Mouse (Mus musculus) stomach, embryonic 16.5 days (tissue): ENCODE results near the gene Bhlha15. TPM values are rescaled to one million over a fixed set of nuclear protein-coding genes. Genes with fewer than 3 reads are reported as not detected.

ENCODE experiments used
- ATAC-seq: fragments of 200-750 bp; cut with Nextera tagmentation; 2 replicates; pipeline ENCODE4 v1.8.0; 2017; ENCODE audit warnings: moderate number of reproducible peaks, moderate TSS enrichment; ENCODE audit not compliant: insufficient read depth, low FRiP score
- H3K27ac ChIP-seq: fragments of 300-500 bp; sonication (generic); 2 replicates; pipeline ENCODE4 v1.5.1; 2014; ENCODE audit warnings: low read length
- H3K27me3 ChIP-seq: fragments of 300-500 bp; sonication (generic); 2 replicates; pipeline ENCODE4 v1.6.1; 2014; ENCODE audit warnings: low read length, control low read depth, mixed read lengths; ENCODE audit not compliant: control insufficient read depth, insufficient read depth
- H3K36me3 ChIP-seq: fragments of 300-500 bp; sonication (generic); 2 replicates; pipeline ENCODE4 v1.6.1; 2014; ENCODE audit warnings: low read length; ENCODE audit not compliant: control insufficient read depth, insufficient read depth
- H3K4me1 ChIP-seq: fragments of 300-500 bp; sonication (generic); 2 replicates; pipeline ENCODE4 v1.6.1; 2014; ENCODE audit warnings: low read length, control low read depth, mixed read lengths; ENCODE audit not compliant: control insufficient read depth, insufficient read depth
- H3K4me2 ChIP-seq: fragments of 300-500 bp; sonication (generic); 2 replicates; pipeline ENCODE4 v1.6.1; 2014; ENCODE audit warnings: low read depth, low read length, mixed read lengths
- H3K4me3 ChIP-seq: fragments of 300-500 bp; sonication (generic); replicated peaks from 2 replicates; pipeline ENCODE4 v1.5.1; 2014; ENCODE audit warnings: mild to moderate bottlenecking, low read length
- H3K9ac ChIP-seq: fragments of 300-500 bp; sonication (generic); 2 replicates; pipeline ENCODE4 v1.6.1; 2014; ENCODE audit warnings: low read length
- H3K9me3 ChIP-seq: fragments of 300-500 bp; sonication (generic); replicated peaks from 2 replicates; pipeline ENCODE4 v1.6.1; 2016; ENCODE audit warnings: low read length, control low read depth; ENCODE audit not compliant: control insufficient read depth
- WGBS: fragments of 180-500 bp; shearing (Covaris S2); extraction: QIAGEN DNeasy Blood & Tissue Kit; methylation state at CpG from one replicate; pipeline ENCODE4 v1.1.7; 2014; 5-methylcytosine and 5-hydroxymethylcytosine counted together
- polyA plus RNA-seq: library from polyadenylated mRNA; unstranded; fragments of >200 nt; fragmentation: Nextera tagmentation; extraction: Ambion mirVana; gene quantifications from 2 replicates; pipeline ENCODE4 v1.2.1, GENCODE M21; 2015

Gene Bhlha15
- polyA plus RNA-seq, 1 experiment from 2014 or later, result 21.3 TPM

GRCm38 (mm10) chr5:144219306-144219705, 29.2 kb downstream of the Bhlha15 start:
- Histone ChIP-seq H3K4me1 (peaks cover 22% of the 10 kb centered on the region), H3K9ac (no peak overlapping the region), H3K27me3 (no peaks in the 10 kb centered on the region), H3K9me3 (no peaks in the 10 kb centered on the region), H3K4me3 (no peak overlapping the region), H3K4me2 (no peak overlapping the region), H3K36me3 (no peaks in the 10 kb centered on the region), H3K27ac (no peak overlapping the region)
- 71% methylated on average over 12 of the region's 12 CpGs for WGBS
- no peak for ATAC-seq

GRCm38 (mm10) chr5:144219936-144220335, 29.9 kb downstream of the Bhlha15 start:
- WGBS, result 81% methylated on average over 5 of the region's 5 CpGs
- Histone ChIP-seq H3K36me3 (no peaks in the 10 kb centered on the region), H3K4me1 (peaks cover 24% of the 10 kb centered on the region), H3K27me3 (no peaks in the 10 kb centered on the region), H3K9ac (no peak overlapping the region), H3K27ac (no peak overlapping the region), H3K4me3 (no peak overlapping the region), H3K9me3 (no peaks in the 10 kb centered on the region), H3K4me2 (no peak overlapping the region)
- ATAC-seq, result no peak

DNA sequence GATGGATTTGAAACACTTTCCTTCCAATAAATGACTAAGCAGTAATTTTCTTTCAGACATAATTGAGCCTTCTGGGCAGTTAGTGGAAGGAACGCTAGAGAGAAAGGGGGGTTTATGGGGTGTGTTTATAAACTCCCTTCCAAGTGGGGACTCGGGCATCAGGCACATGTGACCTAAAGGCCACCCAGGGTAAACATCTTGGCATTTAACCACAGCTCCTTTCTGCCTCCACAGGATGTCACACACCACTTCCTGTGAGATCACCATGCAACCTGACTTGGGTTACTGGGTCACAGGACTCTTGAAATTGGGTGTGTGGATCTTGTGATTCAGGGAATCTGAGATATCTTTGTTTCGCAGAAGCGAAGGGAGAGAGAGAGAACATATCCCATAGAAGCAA, 31.2 kb downstream of the Bhlha15 start:
- WGBS, result 51% methylated on average over 4 of the region's 4 CpGs
- Histone ChIP-seq H3K9me3 (no peaks in the 10 kb centered on the region), H3K4me1 (peaks cover 24% of the 10 kb centered on the region), H3K27me3 (no peaks in the 10 kb centered on the region), H3K4me2 (no peak overlapping the region), H3K36me3 (no peaks in the 10 kb centered on the region), H3K9ac (no peak overlapping the region), H3K4me3 (no peak overlapping the region), H3K27ac (no peak overlapping the region)
- no peak for ATAC-seq

DNA sequence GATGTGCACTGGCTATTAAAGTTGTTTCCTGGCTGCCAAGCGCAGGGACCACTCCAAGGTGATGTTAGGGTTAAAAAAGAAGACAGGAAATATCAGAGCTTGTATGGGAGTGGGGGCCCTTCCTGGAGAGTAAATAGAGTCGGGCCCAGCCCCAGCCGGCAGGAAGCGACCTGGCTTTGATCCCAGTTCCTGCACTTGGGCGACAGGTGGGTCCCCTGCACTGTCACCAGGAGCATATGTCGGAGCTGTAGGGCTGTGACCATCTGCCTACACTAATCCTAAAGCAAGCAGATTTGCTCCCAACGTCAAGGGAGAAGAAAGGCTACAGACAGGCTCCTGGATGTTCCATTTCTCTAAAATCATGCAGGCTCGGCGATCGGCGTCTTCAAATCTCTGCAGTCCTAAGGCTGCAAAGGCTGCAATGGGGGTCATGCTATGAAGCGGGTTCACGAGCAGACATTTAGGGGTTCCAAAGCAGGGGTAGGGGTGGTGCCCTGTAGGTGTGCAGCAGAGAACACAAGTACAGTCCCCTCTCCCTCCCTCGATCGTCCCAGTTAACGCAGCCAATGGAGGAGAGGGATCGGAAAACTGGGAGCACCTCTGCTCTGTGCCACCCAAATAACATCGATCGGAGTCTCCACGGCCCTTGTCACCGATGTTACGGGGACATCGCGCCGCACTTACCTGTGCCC, 32.9 kb downstream of the Bhlha15 start:
- 2% methylated on average over 25 of the region's 25 CpGs for WGBS
- Histone ChIP-seq H3K27me3 (no peaks in the 10 kb centered on the region), H3K4me2 (peak overlapping the region; percentile 86), H3K27ac (peak overlapping the region; percentile 80), H3K9ac (peak overlapping the region; percentile 80), H3K4me1 (peaks cover 24% of the 10 kb centered on the region), H3K36me3 (no peaks in the 10 kb centered on the region), H3K9me3 (no peaks in the 10 kb centered on the region), H3K4me3 (peak overlapping the region; percentile 84)
- peak; percentile 48; the same call in 1 of the 2 replicates for ATAC-seq

DNA sequence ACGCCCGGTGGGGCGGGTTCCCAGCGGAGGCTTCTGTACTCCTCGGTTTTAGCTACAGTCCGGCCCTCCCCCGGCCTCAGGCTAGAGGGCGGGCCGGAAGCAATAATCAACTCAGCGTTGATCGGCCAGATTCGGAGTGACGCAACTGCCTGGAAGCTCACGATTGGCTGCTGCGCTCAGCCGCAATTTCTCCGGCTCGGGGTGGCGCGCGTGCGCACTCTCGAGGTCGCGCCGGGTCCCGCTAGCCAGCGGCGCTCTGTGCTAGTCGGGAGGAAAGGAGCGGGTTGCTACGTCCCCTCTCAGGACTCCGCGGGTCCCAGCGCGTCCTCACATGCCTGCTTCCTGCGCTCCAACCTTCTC, 33.4 kb downstream of the Bhlha15 start, which contains the start of gene Tecpr1:
Tecpr1 (minus strand) TSS at position 113 of the 360 bp plus-strand sequence.
- Histone ChIP-seq H3K4me2 (peak within 1 kb of the TSS; percentile 86), H3K4me3 (peak within 1 kb of the TSS; percentile 84), H3K27me3 (no peaks in the 10 kb centered on the region), H3K9ac (peak within 1 kb of the TSS; percentile 89), H3K4me1 (peaks cover 24% of the 10 kb centered on the region), H3K36me3 (no peaks in the 10 kb centered on the region), H3K9me3 (no peaks in the 10 kb centered on the region), H3K27ac (peak within 1 kb of the TSS; percentile 80)
- ATAC-seq, result peak; percentile 96
- under 1% methylated on average over 37 of the region's 37 CpGs for WGBS

DNA sequence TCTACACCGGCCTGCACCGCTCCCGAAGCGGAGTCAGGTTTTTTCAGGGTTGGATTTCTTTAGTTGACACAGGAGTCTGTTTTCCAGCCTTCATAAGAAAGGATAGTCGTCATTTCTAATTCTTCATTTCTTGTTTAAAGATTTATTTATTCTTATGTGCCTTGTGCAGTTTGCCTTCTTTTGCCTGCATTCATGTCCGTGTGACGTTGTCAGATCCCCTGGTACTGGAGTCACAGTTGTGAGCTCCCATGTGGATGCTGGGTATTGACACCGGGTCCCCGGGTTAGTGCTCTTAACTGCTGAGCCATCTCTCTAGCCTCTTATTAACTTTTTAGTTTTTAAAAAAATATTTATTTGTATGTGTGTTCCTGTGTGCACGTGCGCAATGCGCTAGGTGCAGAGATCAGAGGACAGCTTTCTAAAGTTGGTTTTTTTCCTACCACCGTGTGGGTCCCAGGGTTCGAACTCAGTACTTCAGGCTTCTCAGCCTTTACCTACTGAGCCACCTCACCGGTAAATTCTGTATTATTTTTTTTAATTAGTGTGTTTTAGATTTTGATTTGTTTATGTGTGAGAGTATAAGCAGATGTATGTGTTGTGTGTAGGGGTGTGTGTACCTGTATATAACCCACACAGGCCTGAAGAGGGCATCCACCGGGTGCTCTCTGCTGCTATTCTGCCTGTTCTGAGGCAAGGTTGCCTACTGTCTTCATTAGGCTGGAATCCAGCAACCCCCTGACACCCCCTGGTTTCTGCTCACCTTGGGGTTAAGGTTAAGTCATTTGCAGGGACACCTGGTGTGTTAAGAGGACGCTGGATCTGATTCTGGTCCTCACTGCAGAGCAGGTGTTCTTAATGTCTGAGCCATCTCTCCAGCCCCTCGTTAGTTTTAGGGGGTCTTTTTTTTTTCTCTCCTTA, 34.1 kb downstream of the Bhlha15 start:
- Histone ChIP-seq H3K4me1 (peaks cover 24% of the 10 kb centered on the region), H3K4me3 (peak overlapping the region; percentile 84), H3K4me2 (peak overlapping the region; percentile 70), H3K9me3 (no peaks in the 10 kb centered on the region), H3K36me3 (no peaks in the 10 kb centered on the region), H3K27ac (peak overlapping the region; percentile 75; the same call in 1 of the 2 replicates), H3K27me3 (no peaks in the 10 kb centered on the region), H3K9ac (peak overlapping the region; percentile 89)
- ATAC-seq, result no peak
- WGBS, result 26% methylated on average over 18 of the region's 18 CpGs

DNA sequence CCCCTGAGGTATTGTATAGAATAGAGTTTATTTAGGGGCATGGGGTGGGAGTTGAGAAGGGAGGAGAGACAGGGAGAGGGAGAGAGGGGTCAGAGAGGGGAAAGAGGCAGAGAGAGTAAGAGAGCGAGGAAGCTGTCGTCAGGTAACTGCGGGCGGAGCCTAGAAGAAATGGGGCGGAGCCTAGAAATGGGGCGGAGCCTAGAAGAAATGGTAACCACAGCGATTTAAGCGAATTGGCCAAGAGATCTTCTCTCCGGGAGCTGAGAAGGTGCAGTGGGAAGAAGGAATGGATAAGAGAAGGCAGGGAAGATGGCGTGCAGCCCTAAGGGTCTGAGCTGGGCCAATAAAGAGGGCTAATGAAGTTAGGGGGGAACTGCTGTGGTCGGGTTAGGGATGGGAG, 36.1 kb downstream of the Bhlha15 start:
- WGBS, result 35% methylated on average over 11 of the region's 11 CpGs
- no peaks in the 10 kb centered on the region for H3K9me3 ChIP-seq
- H3K36me3 ChIP-seq, result no peaks in the 10 kb centered on the region
- peaks cover 21% of the 10 kb centered on the region for H3K4me1 ChIP-seq
- no peak for ATAC-seq
- no peak overlapping the region for H3K9ac ChIP-seq
- H3K4me3 ChIP-seq, result no peak overlapping the region
- no peak overlapping the region for H3K4me2 ChIP-seq
- no peaks in the 10 kb centered on the region for H3K27me3 ChIP-seq
- H3K27ac ChIP-seq, result no peak overlapping the region

GRCm38 (mm10) chr5:144230216-144230615, 40.1 kb downstream of the Bhlha15 start:
- 83% methylated on average over 7 of the region's 7 CpGs for WGBS
- no peak overlapping the region for H3K4me3 ChIP-seq
- ATAC-seq, result no peak
- H3K9me3 ChIP-seq, result 0 out of 2 replicates have a peak, but pooled peaks cover 3% of the 10 kb centered on the region
- H3K27ac ChIP-seq, result no peak overlapping the region
- no peak overlapping the region for H3K9ac ChIP-seq
- H3K27me3 ChIP-seq, result no peaks in the 10 kb centered on the region
- H3K36me3 ChIP-seq, result no peaks in the 10 kb centered on the region
- H3K4me2 ChIP-seq, result no peak overlapping the region
- no peaks in the 10 kb centered on the region for H3K4me1 ChIP-seq

GRCm38 (mm10) chr5:144231410-144231809, 41.3 kb downstream of the Bhlha15 start:
- Histone ChIP-seq H3K36me3 (no peaks in the 10 kb centered on the region), H3K27ac (no peak overlapping the region), H3K27me3 (no peaks in the 10 kb centered on the region), H3K9ac (no peak overlapping the region), H3K9me3 (0 out of 2 replicates have a peak, but pooled peaks cover 3% of the 10 kb centered on the region), H3K4me2 (no peak overlapping the region), H3K4me1 (no peaks in the 10 kb centered on the region), H3K4me3 (no peak overlapping the region)
- WGBS, result 64% methylated on average over 1 of the region's 1 CpGs
- ATAC-seq, result no peak
